Comparison of ENCODE assay signal across 1 mouse cellular context in the genomic region with DNA sequence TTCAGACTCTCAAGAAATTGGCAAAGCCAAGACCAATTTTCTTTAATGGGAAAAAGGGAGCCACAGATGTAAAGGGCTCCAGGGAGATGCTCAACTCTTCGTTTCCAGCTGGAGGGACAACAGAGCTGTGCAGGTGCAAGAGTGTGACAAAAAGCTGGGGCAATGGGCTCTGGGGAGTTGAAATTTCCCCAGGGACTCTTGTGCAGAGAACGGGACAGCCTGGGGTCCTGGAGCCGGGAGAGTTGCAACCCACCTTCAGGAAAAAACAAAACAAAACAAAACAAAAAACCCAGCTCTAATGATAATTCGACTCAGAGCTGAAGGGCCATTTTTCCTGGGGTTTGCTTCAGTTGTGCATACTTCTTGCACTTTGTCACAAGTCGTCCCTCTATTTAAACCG.
TF ChIP-seq lines count a peak whose summit lies in the region.

No protein-coding gene starts in this region.

TF ChIP-seq in CH12.LX, 34 proteins besides CTCF, POLR2A, EP300 and RAD21 (continued from another document):
- peak; percentile 59 for TF ChIP-seq ETS1 (conservative IDR thresholded peaks at IDR 0.05; ENCODE audit: low read depth, low read length)
TF ChIP-seq in CH12.LX: peak in this region for 4.
